Mouse (Mus musculus) left cerebral cortex, adult 11 months (tissue): ENCODE results near the gene Pitx2.

Experiments
- DNase-seq: peaks from one replicate; pipeline ENCODE4 v3.0.0; 2022; ENCODE audit warnings: low spot score

Pitx2 gene

DNA sequence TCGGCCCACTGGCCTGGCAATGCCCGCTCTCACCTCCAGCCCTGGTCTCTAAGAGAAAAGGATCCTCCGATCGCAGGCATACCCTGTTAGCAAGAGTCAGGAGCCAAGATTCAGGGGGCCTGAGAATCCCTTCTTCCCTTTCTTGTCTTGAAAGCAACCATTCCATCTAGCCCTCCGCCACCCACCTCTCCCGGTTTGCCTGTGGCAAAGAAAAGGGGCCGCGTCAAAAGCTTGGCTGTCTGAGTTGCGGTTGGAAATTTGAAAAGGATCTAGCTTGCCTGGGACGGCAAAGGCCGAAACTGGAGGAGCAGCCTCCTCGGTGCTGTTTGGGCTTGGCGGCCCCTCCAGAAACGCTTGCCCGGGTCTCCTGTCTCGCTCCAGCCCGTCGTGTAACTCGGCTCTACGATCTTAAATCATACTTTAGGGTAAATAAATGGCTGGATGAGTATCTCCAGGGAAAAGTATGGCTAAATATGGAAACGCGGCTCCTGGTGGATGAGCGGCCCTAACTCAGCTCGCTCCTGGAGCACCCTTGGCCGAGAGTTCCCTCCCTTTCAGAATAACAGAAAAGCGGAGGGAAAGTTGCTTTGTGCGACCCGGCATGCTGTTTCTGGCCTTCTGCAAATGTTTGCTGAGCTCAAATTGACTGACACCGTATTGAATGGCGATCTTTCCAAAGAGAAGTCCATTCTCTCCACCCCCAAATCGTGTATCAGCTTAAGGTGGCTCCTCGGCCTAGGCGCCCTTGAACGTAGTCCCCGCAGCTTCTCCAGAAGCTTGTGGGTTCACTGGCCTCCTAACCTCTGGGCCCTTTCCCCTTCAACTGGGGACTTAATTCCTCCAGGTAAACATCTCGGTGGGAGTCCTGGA is 3.4 kb downstream of the Pitx2 start:
- no peak for DNase-seq

DNA sequence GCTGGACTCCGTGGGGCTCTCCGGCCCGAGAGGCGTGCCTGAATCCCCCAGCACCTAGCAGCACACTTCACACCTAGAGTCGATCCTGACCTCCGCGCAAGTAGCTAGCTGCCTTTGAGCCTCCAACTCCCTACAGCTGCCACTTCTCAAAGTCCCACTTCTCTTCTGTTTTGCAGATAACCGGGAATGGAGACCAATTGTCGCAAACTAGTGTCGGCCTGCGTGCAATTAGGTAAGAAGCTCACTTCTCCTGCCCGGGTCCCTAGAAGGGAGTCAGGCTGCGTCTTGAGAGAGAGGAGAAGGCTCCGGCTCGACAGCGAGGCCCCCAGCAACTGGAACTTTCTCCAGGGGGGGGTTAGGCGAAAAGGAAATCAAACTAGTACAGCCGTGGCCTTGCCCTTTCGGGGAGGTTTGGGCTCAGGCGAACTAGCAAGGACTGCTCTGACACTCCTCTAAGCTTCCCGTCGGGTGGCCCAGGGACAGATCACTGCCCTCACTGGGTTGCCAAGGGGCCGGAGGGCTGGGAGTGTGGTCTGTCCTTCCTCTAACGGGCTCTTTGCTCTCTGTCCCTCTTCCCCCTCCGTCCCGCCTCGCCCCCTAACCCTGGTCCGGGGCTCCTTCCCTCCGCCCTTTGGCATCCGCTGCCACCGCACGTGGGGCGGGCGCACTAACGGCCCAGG is 4.2 kb downstream of the Pitx2 start:
- DNase-seq, result no peak

DNA sequence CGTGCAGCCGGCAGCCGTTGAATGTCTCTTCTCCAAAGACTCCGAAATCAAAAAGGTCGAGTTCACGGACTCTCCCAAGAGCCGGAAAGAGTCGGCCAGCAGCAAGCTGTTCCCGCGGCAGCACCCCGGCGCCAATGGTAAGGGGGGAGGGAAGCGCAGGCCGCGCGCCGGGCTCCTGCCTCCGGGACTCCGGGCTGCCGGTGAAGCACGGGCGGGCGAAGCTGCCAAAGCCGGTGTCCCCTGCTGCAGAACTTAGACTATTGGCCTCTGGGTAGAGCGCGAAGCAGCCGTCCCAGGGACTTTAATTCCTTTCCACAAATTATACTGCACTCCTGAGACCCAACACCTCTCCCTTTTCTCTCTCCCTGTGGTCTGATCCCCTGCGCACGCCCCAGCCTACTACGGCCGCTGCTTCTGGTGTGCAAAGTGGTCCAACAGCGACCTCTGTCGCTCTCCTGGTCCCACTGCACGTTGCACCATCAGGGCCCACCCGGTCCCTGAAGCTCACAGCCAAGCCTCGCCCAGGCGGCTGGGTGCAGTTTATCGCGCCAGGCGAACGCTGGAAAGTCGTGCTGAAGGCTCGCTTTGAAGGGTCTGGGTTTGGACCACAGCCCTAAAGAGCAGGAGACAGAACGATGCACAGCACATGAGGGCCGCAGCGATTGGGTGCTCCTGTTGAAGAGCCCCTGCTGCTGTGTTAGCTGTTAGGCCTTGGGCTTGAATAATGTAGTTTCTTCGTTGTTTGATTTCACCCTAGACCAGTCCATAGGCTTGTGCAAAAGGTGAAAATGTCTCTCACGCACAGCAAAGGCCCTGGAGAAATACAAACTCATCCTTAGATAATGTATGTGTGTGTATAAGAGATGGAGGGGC is 5.0 kb downstream of the Pitx2 start:
- no peak for DNase-seq

DNA sequence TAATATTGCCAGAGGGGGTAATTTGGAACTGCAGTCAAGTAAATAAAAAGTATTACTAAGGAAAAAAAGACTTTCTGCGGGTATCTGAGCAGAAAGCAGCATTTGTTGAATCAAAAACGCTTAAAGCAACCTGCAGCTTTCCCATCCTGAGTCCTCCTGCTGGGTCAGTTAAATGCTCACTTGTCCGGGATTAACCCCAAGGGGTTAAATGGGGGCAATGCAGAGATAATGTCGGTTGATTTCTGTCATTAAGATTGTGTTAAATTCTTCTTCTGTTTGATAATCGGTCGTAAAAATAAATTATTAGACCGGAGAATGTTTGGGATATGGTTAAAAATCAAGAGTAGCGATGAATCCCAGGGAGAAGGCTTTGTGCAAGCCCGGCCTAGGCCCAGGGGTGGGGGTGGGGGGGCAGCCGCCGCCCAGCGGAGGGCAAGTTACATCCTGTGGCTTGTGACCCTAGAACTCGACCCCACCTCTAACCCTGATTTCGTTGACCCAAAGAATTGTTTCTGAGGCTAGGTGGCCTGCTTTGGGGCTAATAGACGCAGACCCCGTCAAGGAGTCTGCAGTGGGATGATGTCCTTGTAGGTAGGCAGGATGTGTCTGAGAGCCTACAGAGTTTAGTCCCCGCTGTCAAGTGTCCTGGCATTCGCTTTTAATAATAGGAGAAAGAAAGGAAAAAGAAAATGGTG is 6.0 kb downstream of the Pitx2 start:
- DNase-seq, result no peak

- DNase-seq, result no peak
Measured at GRCm38 (mm10) chr3:129206776-129207175, 7.1 kb downstream of the Pitx2 start.

DNA sequence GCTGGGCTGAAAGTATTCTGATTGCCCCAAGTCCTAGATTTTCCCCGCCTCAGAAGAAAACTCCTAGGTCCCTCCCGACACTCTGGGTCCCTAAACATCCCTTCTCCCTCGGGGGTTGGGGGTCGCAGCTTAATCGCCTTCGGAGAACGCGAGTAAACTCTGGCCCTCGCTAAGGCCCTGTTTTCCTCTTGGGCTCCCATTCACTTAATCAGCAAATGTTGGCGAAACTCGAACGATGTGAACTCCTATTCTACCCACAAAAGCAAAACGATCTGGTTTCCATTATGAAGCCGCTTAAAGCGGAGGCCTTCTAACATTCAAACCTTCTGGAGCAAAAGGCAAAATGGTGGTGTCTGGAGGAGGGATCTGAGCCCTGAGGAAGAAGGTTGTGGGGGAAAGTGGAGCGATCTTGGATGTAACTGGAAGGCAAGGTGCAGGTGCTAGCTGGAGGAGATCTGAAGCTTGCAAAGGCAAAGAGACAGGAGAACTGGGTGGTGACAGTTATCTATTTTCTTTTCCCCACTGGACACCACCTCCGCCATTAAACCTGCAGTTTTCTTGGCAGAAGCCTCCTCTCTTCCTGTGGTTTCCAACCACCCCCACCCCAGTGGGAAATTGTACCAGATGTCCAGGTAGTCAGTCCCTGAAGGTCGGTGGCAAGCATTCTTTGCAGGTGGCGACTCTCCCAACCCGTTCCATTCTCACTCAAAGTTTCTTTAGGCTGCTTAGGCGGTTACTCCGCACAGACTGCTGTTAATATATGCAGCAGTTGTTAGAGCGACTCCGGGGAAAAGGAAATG is 7.8 kb downstream of the Pitx2 start:
- no peak for DNase-seq

DNA sequence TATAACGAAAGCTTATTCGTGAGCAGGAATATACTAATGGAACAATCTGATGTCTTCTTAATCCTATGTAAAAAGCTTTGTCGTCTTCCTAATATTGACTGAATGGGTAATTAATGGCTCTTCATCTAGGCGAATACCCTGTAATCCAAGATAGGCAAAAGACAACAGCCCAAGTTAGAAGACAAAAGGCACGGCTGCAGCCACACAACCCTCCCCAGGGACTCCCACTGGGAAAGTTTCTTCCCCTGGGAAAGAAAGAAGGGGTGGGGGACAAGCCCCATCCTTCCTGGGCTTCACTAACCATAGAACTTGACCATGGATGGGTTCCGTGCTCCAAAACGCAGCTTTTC is 8.3 kb downstream of the Pitx2 start:
- DNase-seq, result no peak

GRCm38 (mm10) chr3:129208421-129208820 is 8.7 kb downstream of the Pitx2 start:
- no peak for DNase-seq

- no peak for DNase-seq
Measured at GRCm38 (mm10) chr3:129209266-129209665, 9.6 kb downstream of the Pitx2 start.

- DNase-seq, result no peak
Measured at GRCm38 (mm10) chr3:129209771-129210170, 10.1 kb downstream of the Pitx2 start.

- DNase-seq, result no peak
Measured at GRCm38 (mm10) chr3:129212038-129212645, 12.5 kb downstream of the Pitx2 start.

DNA sequence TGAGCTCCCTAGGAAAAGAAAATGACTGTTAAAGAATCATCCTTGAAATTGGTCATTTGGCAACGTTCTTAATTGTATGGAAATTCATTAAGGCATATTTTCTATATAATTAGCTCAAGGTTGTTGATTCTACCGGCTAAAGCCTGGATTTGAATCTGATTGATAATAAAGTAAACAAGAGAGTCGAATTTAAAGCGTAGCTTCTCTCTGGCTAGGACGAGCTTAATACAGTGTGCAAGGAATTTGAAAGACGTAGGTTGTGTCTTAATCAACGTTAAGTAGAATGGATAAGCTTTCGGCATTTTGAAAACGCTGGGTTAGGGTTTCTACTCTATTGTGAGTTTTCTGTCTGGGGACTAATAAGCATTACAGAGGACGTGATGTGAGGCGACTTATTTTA is 13.1 kb downstream of the Pitx2 start:
- no peak for DNase-seq

DNA sequence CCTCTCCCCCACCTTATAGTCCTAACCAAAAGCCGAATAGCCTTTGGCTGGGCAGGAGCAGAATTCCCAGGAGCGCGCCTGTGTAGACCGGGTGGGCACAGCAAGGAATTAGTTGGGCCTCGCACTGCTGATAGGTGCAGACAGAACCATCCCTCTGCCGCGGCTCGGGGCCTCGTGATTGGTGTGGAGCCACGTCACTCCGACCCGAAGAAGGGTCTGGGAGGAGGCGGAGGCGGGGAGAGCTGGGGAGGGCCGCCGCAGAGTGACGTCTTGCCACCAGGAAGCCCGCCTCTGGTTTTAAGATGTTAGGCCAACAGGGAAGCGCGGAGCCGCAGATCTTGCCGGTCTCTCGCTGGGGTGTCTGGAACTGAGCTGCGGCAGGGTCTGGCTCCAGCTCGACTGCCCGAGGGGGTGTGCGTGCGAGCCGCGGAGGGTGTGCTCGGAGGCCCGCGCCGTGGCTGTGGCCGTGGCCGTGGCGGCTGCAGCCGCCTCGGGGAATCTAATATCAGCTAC is 14.0 kb downstream of the Pitx2 start:
- no peak for DNase-seq

DNA sequence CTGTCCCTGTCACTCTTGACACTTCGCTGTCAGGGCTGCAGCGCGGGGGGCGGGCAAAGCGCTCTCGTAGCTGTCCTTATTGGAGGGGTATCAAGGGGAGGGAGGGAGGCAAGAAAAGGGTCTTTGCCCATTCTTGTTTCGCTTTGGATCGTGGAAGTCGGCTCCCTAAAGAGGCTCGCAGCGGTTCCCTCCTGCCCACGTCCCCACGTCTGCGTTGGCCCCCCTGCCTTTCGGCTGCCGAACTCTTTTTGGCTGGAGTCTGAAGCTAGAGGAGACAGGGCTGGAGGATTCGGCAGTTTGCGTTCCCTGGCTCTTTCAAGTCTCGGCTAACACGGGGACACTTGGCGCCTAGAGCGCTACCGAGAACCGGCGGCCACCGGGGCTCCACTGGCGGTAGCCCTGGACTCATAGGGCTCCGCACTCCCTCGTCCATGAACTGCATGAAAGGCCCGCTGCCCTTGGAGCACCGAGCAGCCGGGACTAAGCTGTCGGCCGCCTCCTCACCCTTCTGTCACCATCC is 14.5 kb downstream of the Pitx2 start:
- DNase-seq, result no peak

DNA sequence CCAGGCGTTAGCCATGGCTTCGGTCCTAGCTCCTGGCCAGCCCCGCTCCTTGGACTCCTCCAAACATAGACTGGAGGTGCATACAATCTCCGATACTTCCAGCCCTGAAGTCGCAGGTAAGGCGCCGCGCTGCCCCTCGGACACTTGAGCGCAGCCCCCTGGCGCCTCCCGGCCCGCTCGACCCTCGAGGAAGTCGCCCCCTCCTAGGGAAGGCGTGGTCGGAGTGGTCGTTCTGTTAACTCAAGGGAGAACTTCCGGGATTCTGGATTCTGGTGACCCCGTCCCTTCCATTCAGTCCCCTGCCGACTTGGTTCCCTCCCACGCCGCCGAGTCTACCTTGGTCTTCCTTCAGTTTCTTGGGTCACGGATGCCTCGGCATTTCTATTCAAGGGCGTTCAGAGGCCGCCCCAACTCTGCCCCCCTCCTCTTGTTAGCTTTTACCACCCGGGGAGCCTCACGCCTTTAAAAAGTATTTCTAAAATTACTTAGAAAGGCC is 15.0 kb downstream of the Pitx2 start:
- DNase-seq, result no peak

- no peak for DNase-seq
Measured at GRCm38 (mm10) chr3:129215241-129215750, 15.6 kb downstream of the Pitx2 start.

GRCm38 (mm10) chr3:129215751-129216331 is 16.2 kb downstream of the Pitx2 start:
- DNase-seq, result no peak

DNA sequence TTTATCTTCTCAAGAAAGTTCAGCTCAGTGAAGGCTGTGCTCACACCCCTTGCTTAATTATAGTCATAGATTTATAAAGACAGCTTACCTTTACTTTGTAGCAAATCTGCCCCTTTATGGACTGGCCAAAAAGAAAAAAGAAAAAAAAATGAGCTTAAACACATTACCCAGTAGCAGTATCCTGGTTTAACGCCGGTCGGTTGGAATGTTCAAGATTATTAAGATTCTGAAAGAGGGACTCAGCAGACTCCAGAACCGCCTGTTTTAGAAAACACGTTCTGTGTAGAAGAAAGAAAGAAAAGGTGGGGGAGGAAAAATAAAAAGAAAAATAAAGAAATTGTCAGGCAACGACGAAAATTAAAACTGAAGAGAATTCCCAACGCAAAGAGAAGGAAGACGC is 16.8 kb downstream of the Pitx2 start:
- DNase-seq, result no peak

GRCm38 (mm10) chr3:129216911-129217561 is 17.4 kb downstream of the Pitx2 start:
- DNase-seq, result no peak
